Mouse (Mus musculus) midbrain, embryonic 10.5 days (tissue): ENCODE results near the gene Cyth3. TPM values are rescaled to one million over a fixed set of nuclear protein-coding genes. Genes with fewer than 3 reads are reported as not detected.

Experiments
- DNase-seq: peaks from one replicate; pipeline ENCODE4 v3.0.0-alpha.2; 2017; ENCODE audit warnings: low spot score
- H3K27ac ChIP-seq: fragments of 300-500 bp; sonication (generic); replicated peaks from 2 replicates; pipeline ENCODE4 v1.5.1; 2016; ENCODE audit warnings: mild to moderate bottlenecking
- H3K27me3 ChIP-seq: fragments of 300-500 bp; sonication (generic); 2 replicates; pipeline ENCODE4 v1.6.1; 2016; ENCODE audit warnings: low read depth, mild to moderate bottlenecking; ENCODE audit not compliant: poor library complexity, severe bottlenecking
- H3K36me3 ChIP-seq: fragments of 300-500 bp; sonication (generic); 2 replicates; pipeline ENCODE4 v1.6.1; 2016; ENCODE audit warnings: mild to moderate bottlenecking, moderate library complexity
- H3K4me1 ChIP-seq: fragments of 300-500 bp; sonication (generic); 2 replicates; pipeline ENCODE4 v1.6.1; 2016
- H3K4me3 ChIP-seq: fragments of 300-500 bp; sonication (generic); 2 replicates; pipeline ENCODE4 v1.5.1; 2016; ENCODE audit warnings: mild to moderate bottlenecking, moderate library complexity
- H3K9me3 ChIP-seq: fragments of 300-500 bp; sonication (generic); replicated peaks from 2 replicates; pipeline ENCODE4 v1.6.1; 2016; ENCODE audit warnings: mild to moderate bottlenecking
- WGBS: fragments of 180-500 bp; shearing (Covaris S2); methylation state at CpG from one replicate; pipeline ENCODE4 v1.1.7; 2016; 5-methylcytosine and 5-hydroxymethylcytosine counted together
- polyA plus RNA-seq: library from polyadenylated mRNA; unstranded; fragments of >200 nt; fragmentation: Nextera tagmentation; extraction: Ambion mirVana; gene quantifications from 2 replicates; pipeline ENCODE4 v1.2.1, GENCODE M21; 2016

The Cyth3 gene
- polyA plus RNA-seq, 1 experiment from 2014 or later, result 28.1 TPM

DNA sequence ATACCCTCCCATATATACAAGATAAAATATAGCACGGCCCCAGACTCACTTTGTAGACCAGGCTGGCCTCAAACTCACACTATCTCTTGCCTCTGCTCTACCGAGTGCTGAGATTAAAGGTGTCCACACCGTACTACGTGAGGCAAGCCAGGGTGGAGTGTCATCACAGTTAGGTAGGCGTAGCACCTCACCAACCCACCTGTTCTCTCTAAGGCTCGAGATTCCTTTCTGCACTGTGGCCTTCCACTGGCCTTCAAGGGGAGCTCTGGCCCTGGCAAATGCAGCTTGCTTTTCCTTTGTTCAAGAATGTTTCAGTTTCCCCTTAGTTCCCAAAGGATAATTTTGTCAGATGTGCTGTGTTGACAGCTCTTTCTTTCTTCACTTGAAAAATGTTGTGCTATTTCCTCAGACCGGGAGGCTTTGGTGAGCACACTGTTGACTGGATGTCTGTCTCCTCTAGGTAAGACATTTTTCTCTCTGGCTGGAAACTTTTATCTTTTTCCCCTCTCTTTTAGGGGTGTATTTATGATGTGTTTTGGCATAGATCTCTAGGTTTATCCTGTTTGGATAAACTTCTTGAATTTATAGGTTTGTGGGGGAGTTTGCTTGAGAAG is 40.9 kb downstream of the Cyth3 start:
- WGBS, result 86% methylated on average over 7 of the region's 7 CpGs
- no peaks in the 10 kb centered on the region for H3K4me1 ChIP-seq
- no peaks in the 10 kb centered on the region for H3K9me3 ChIP-seq
- H3K27me3 ChIP-seq, result no peaks in the 10 kb centered on the region
- DNase-seq, result no peak
- no peaks in the 10 kb centered on the region for H3K36me3 ChIP-seq
- H3K4me3 ChIP-seq, result no peak overlapping the region
- no peak overlapping the region for H3K27ac ChIP-seq

- no peak overlapping the region for H3K4me3 ChIP-seq
- H3K4me1 ChIP-seq, result peaks cover 10% of the 10 kb centered on the region
- 82% methylated on average over 2 of the region's 2 CpGs for WGBS
- no peak for DNase-seq
- H3K36me3 ChIP-seq, result no peaks in the 10 kb centered on the region
- no peak overlapping the region for H3K27ac ChIP-seq
- no peaks in the 10 kb centered on the region for H3K27me3 ChIP-seq
- H3K9me3 ChIP-seq, result no peaks in the 10 kb centered on the region
Measured at GRCm38 (mm10) chr5:143665561-143665960, 43.3 kb downstream of the Cyth3 start.

- Histone ChIP-seq H3K27me3 (no peaks in the 10 kb centered on the region), H3K27ac (no peak overlapping the region)
- 97% methylated on average over 1 of the region's 1 CpGs for WGBS
Measured at GRCm38 (mm10) chr5:143666015-143666414, 43.8 kb downstream of the Cyth3 start.

DNA sequence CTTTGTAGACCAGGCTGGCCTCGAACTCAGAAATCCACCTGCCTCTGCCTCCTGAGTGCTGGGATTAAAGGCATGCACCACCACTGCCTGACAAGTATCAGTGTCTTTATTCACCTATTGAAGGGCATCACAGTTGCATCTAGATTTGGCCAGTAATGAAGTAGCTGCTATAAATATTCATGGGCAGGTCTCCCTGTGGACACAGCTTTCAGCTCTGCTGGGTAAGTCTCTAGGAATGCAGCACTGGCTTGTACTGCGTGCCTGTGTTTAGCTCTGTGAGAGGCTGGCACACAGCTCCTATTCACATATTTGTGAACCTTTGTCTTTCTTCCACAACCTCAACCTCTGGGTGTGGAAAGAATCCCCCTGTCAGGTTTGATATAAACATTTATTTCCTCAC is 46.6 kb downstream of the Cyth3 start:
- Histone ChIP-seq H3K36me3 (no peaks in the 10 kb centered on the region), H3K27ac (no peak overlapping the region), H3K4me3 (no peak overlapping the region), H3K9me3 (no peaks in the 10 kb centered on the region), H3K4me1 (peaks cover 10% of the 10 kb centered on the region), H3K27me3 (no peaks in the 10 kb centered on the region)
- DNase-seq, result no peak
- 81% methylated on average over 2 of the region's 2 CpGs for WGBS

More at GRCm38 (mm10) chr5:143666015-143666414, 43.8 kb downstream of the Cyth3 start:
- H3K9me3 ChIP-seq, result no peaks in the 10 kb centered on the region
- H3K4me3 ChIP-seq, result no peak overlapping the region
- no peaks in the 10 kb centered on the region for H3K36me3 ChIP-seq
- peaks cover 10% of the 10 kb centered on the region for H3K4me1 ChIP-seq
- no peak for DNase-seq

DNA sequence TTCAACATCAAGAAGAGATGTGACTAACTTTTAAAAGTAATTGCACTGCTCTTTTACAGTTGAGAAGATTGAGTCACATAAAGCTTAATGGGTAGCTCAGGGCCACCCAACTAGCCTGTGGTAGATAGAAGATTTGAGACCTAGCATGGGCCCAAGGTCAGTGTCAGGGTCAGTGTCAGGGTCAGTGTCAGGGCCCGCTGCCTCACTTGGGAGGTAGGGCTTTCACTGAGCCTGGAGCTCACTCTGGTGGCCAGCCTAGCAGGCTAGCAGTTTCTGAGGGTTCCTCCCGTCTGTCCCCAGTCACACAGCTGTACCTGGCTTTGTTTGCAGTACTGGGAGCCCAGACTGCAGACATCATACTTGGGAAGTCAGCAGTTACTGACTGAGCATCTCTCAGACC is 47.1 kb downstream of the Cyth3 start:
- Histone ChIP-seq H3K36me3 (no peaks in the 10 kb centered on the region), H3K27me3 (no peaks in the 10 kb centered on the region), H3K9me3 (no peaks in the 10 kb centered on the region), H3K27ac (no peak overlapping the region), H3K4me3 (no peak overlapping the region), H3K4me1 (peaks cover 10% of the 10 kb centered on the region)
- DNase-seq, result no peak
- WGBS, result 54% methylated on average over 2 of the region's 2 CpGs

DNA sequence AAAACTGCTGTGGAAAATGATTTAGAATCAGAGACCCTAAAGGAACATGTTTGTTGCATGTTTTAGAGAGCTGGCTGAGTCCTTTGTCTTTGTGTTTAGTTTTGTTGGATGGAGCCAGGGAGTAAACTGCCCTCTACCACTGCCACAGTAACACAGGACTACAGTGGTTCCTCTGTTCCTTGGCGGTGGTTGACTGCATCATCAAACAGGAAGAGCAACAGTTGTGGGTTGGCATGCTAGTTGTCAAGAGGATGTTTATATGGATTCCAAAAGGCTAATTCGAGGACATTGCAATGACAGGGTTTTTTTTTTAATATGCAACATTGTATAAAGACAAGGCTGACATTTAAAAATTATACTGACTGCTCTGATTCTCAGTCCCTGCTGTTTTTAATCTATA is 47.6 kb downstream of the Cyth3 start:
- Histone ChIP-seq H3K36me3 (no peaks in the 10 kb centered on the region), H3K27me3 (no peaks in the 10 kb centered on the region), H3K4me1 (peaks cover 10% of the 10 kb centered on the region), H3K9me3 (no peaks in the 10 kb centered on the region), H3K27ac (no peak overlapping the region), H3K4me3 (no peak overlapping the region)
- WGBS, result 82% methylated on average over 2 of the region's 2 CpGs
- DNase-seq, result no peak

- H3K9me3 ChIP-seq, result no peaks in the 10 kb centered on the region
- H3K27ac ChIP-seq, result no peak overlapping the region
- H3K27me3 ChIP-seq, result no peaks in the 10 kb centered on the region
- H3K36me3 ChIP-seq, result no peaks in the 10 kb centered on the region
- peaks cover 10% of the 10 kb centered on the region for H3K4me1 ChIP-seq
- no peak for DNase-seq
- H3K4me3 ChIP-seq, result no peak overlapping the region
- 87% methylated on average over 6 of the region's 6 CpGs for WGBS
Measured at GRCm38 (mm10) chr5:143670740-143671415, 48.6 kb downstream of the Cyth3 start.

DNA sequence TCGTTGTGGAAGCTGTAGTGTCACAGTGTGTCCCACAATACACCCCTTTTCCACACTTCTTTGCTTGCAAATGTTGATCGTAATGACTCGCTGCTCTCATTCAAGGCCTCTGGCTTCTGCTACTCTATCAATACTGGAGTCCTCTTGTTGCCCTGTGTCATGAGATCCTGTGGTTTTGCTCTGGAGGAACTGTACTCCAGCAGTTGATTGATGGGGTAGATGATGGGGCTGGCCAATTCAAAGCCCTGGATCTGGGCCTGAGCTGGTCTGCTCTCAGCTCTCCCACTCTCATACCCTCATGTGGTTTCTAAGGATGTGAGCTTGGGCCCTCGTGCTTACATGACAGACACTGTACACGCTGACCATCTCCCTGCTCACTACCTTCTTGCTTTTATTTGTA is 52.3 kb downstream of the Cyth3 start:
- Histone ChIP-seq H3K36me3 (no peaks in the 10 kb centered on the region), H3K27me3 (no peaks in the 10 kb centered on the region), H3K4me3 (no peak overlapping the region), H3K9me3 (no peaks in the 10 kb centered on the region), H3K27ac (no peak overlapping the region), H3K4me1 (peaks cover 6% of the 10 kb centered on the region)
- 84% methylated on average over 5 of the region's 5 CpGs for WGBS
- DNase-seq, result no peak

DNA sequence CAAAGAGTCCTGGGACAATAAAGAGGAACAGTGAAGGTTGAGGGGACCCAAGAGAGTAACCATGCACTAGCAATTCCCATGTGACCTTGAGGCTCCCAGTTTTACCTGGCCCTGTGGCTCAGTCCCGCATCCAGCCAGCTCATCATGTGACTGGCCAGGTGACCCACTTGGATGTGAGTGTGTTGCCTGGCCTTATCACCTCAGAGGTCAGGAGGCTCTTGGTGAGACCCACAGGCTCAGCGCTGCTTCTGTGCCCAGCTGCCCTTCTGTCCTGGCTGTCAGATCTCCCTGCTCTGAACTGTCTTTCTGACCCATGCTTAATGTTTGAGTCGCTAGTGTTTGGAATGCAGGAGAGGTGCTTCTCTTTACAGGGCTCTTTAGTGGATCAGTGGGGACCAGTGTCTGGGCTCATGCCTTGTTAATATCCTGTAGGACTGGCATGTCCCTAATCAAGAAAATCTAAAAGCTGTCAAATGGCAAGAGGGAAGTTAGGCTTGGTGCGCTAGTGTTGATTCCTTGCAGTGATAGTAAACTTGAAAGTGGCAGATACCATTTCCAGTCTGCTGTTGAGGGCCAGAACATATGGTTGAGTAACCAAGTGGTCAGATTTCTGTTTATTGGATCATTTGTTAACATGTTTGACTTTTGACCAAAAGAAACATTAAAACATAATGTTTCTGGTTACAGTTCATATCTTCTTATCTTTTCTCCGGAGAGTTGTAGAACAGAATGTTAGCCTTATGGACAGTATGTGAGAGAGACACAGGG is 54.2 kb downstream of the Cyth3 start:
- no peak for DNase-seq
- Histone ChIP-seq H3K27me3 (no peaks in the 10 kb centered on the region), H3K27ac (no peak overlapping the region), H3K9me3 (no peaks in the 10 kb centered on the region), H3K4me1 (peaks cover 8% of the 10 kb centered on the region; the same call in 1 of the 2 replicates), H3K4me3 (no peak overlapping the region), H3K36me3 (no peaks in the 10 kb centered on the region)
- 84% methylated on average over 5 of the region's 5 CpGs for WGBS

DNA sequence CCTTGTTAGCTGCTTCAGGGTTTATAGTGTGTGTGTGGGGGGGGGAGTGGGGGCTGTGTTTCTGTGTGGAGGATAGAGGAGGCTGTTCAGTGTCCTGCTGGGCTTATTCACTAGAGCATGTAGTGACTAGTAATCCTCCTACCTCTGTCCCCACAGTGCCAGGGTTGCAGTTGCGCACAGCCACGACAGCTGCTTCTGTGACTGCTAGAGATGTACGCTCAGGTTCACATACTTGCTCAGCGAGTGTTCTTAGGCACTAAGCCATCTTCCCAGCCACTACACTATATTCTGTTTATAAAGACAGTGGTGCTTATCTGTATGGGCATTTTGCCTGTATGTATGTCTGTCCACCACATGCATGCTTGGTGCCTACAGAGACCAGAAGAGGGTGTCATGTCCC is 55.1 kb downstream of the Cyth3 start:
- WGBS, result 81% methylated on average over 4 of the region's 4 CpGs
- no peak overlapping the region for H3K4me3 ChIP-seq
- H3K27me3 ChIP-seq, result no peaks in the 10 kb centered on the region
- H3K9me3 ChIP-seq, result no peaks in the 10 kb centered on the region
- peaks cover 8% of the 10 kb centered on the region; the same call in 1 of the 2 replicates for H3K4me1 ChIP-seq
- H3K27ac ChIP-seq, result no peak overlapping the region
- no peak for DNase-seq
- no peaks in the 10 kb centered on the region for H3K36me3 ChIP-seq

- Histone ChIP-seq H3K4me3 (no peak overlapping the region), H3K4me1 (peaks cover 9% of the 10 kb centered on the region), H3K9me3 (no peaks in the 10 kb centered on the region), H3K36me3 (no peaks in the 10 kb centered on the region), H3K27me3 (no peaks in the 10 kb centered on the region), H3K27ac (no peak overlapping the region)
- 83% methylated on average over 6 of the region's 6 CpGs for WGBS
- DNase-seq, result no peak
Measured at GRCm38 (mm10) chr5:143678634-143679271, 56.5 kb downstream of the Cyth3 start.

DNA sequence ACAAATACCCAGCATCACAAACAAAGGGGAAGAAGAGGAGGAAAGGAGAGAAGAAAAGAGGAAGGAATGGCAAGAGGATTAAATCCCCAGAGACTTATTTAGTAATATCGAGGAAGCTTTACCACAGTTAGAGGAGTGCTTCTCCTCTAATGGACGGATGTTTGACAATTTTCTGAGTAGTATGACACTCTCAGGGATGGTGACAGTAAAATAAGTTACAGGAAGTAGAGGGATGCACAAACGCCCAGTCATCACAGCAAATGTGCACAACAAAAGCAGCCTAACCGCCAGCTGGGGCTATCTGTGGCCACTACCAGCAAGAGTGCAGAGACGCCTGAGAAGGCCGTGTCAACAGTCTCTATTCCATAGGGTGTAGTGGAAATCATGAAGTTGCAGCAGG is 57.4 kb downstream of the Cyth3 start:
- H3K27me3 ChIP-seq, result no peaks in the 10 kb centered on the region
- WGBS, result 73% methylated on average over 6 of the region's 6 CpGs
- H3K9me3 ChIP-seq, result no peaks in the 10 kb centered on the region
- H3K4me1 ChIP-seq, result peaks cover 12% of the 10 kb centered on the region
- no peak overlapping the region for H3K27ac ChIP-seq
- H3K4me3 ChIP-seq, result no peak overlapping the region
- H3K36me3 ChIP-seq, result no peaks in the 10 kb centered on the region
- DNase-seq, result no peak
